Comparison of ENCODE assay signal across 9 mouse cellular contexts in genomic region chr1:45816889-45817288, GRCm38 (mm10). TPM values are rescaled to one million over a fixed set of nuclear protein-coding genes. Genes with fewer than 3 reads are reported as not detected.
DNase-seq lines count a peak whose midpoint lies in the region; ATAC-seq and TF ChIP-seq lines count a peak whose summit lies in the region.
"Had no signal": no experiment of that assay in that cellular context is flagged by ENCODE, and none has a peak within 500 bp of the region (broad histone marks: within the 10 kb centered on the region; RNA-seq: fewer than 3 reads in every experiment).

No protein-coding gene starts in this region.

- TF ChIP-seq CTCF in E14TG2a.4 (conservative IDR thresholded peaks at IDR 0.05; ENCODE audit: low read length): peak; percentile 89

- no peaks in the 10 kb centered on the region for H3K9me3 ChIP-seq in kidney, embryonic 15.5 days (replicated peaks)
- H3K9me3 ChIP-seq in E14TG2a.4 (ENCODE audit: low read length): no peaks in the 10 kb centered on the region
- H3K9me3 ChIP-seq: embryonic facial prominence, embryonic 13.5 days had no signal

- no peak overlapping the region for H3K4me3 ChIP-seq in kidney, embryonic 15.5 days (replicated peaks)
- no peak overlapping the region for H3K4me3 ChIP-seq in E14TG2a.4 (replicated peaks; ENCODE audit: low read length)
- H3K4me3 ChIP-seq: embryonic facial prominence, embryonic 13.5 days had no signal

- H3K9ac ChIP-seq in kidney, embryonic 15.5 days: no peak overlapping the region
- H3K9ac ChIP-seq: embryonic facial prominence, embryonic 13.5 days had no signal

- no peaks in the 10 kb centered on the region for H3K4me1 ChIP-seq in kidney, embryonic 15.5 days
- peaks cover 16% of the 10 kb centered on the region for H3K4me1 ChIP-seq in E14TG2a.4 (replicated peaks; ENCODE audit: low read depth, low read length)
- H3K4me1 ChIP-seq: embryonic facial prominence, embryonic 13.5 days had no signal

- 17% methylated on average over 1 of the region's 1 CpGs for WGBS in kidney, embryonic 15.5 days

- H3K36me3 ChIP-seq in kidney, embryonic 15.5 days: peaks cover 88% of the 10 kb centered on the region
- peaks cover 99% of the 10 kb centered on the region for H3K36me3 ChIP-seq in E14TG2a.4 (ENCODE audit: insufficient read depth, low read length)

- H3K27ac ChIP-seq in kidney, embryonic 15.5 days: no peak overlapping the region
- H3K27ac ChIP-seq: embryonic facial prominence, embryonic 13.5 days had no signal

- peak; percentile 55 for DNase-seq in kidney, adult 9 months
- peak; percentile 70 for DNase-seq in brain, adult 2 months (ENCODE audit: low read depth, low spot score)
- peak; percentile 43 for DNase-seq in lung, postnatal 10 days
- peak; percentile 43 for DNase-seq in thymus, postnatal 14 days
- DNase-seq in ovary, postnatal 36 days (ENCODE audit: low spot score): no peak

- H3K4me2 ChIP-seq in kidney, embryonic 15.5 days: no peak overlapping the region
- H3K4me2 ChIP-seq: embryonic facial prominence, embryonic 13.5 days had no signal

- no peaks in the 10 kb centered on the region for H3K27me3 ChIP-seq in kidney, embryonic 15.5 days
- no peaks in the 10 kb centered on the region for H3K27me3 ChIP-seq in E14TG2a.4 (ENCODE audit: insufficient read depth, low read length)
- H3K27me3 ChIP-seq: embryonic facial prominence, embryonic 13.5 days had no signal

- ATAC-seq in kidney, embryonic 15.5 days (replicated peaks; ENCODE audit: low FRiP score): no peak
- ATAC-seq in granulocyte monocyte progenitor cell, adult 5-6 weeks (replicated peaks; ENCODE audit: poor library complexity, severe bottlenecking): peak; percentile 96

RNA-seq across cellular contexts. Expression of gene Wdr75, which starts 21.9 kb away (rescaled TPM):
- 73.5 and 76.1 TPM in 2 replicates for polyA plus RNA-seq in kidney, embryonic 15.5 days (2015; fragmentation: Nextera tagmentation; extraction: Ambion mirVana)
- total RNA-seq in granulocyte monocyte progenitor cell, adult 5-6 weeks (2014; fragmentation: Nextera tagmentation): 87.2 and 136 TPM in 2 replicates
- 102 and 114 TPM in 2 replicates for total RNA-seq in granulocyte monocyte progenitor cell, adult 5-6 weeks (2017)
